Mouse (Mus musculus) limb, embryonic 11.5 days (tissue): ENCODE data around the gene Gphn. TPM values are rescaled to one million over a fixed set of nuclear protein-coding genes. Genes with fewer than 3 reads are reported as not detected.

Experiments
- ATAC-seq: fragments of 200-750 bp; cut with Nextera tagmentation; 2 replicates; pipeline ENCODE4 v1.8.0; 2017; ENCODE audit warnings: low read depth; ENCODE audit not compliant: insufficient number of reproducible peaks, low FRiP score, low TSS enrichment
- DNase-seq: peaks from one replicate; pipeline ENCODE4 v3.0.0-alpha.2; 2015; ENCODE audit warnings: low spot score
- H3K27ac ChIP-seq: fragments of 300-500 bp; sonication (generic); replicated peaks from 2 replicates; pipeline ENCODE4 v1.5.1; 2014; ENCODE audit warnings: low read depth, mild to moderate bottlenecking, low read length
- H3K27me3 ChIP-seq: fragments of 300-500 bp; sonication (generic); 2 replicates; pipeline ENCODE4 v1.6.1; 2014; ENCODE audit warnings: mild to moderate bottlenecking, low read length, mixed read lengths; ENCODE audit not compliant: control insufficient read depth, insufficient read depth
- H3K36me3 ChIP-seq: fragments of 300-500 bp; sonication (generic); 2 replicates; pipeline ENCODE4 v1.6.1; 2014; ENCODE audit warnings: mild to moderate bottlenecking, low read length, moderate library complexity, mixed read lengths; ENCODE audit not compliant: control insufficient read depth, insufficient read depth
- H3K4me1 ChIP-seq: fragments of 300-500 bp; sonication (generic); 2 replicates; pipeline ENCODE4 v1.6.1; 2014; ENCODE audit warnings: low read length, mixed read lengths; ENCODE audit not compliant: control insufficient read depth, insufficient read depth
- H3K4me2 ChIP-seq: fragments of 300-500 bp; sonication (generic); 2 replicates; pipeline ENCODE4 v1.6.1; 2014; ENCODE audit warnings: low read depth, mild to moderate bottlenecking, moderate library complexity; ENCODE audit not compliant: severe bottlenecking
- H3K4me3 ChIP-seq: fragments of 300-500 bp; sonication (generic); 2 replicates; pipeline ENCODE4 v1.5.1; 2014; ENCODE audit warnings: low read depth, low read length
- H3K9ac ChIP-seq: fragments of 300-500 bp; sonication (generic); 2 replicates; pipeline ENCODE4 v1.6.1; 2014; ENCODE audit warnings: mild to moderate bottlenecking, low read length
- H3K9me3 ChIP-seq: fragments of 300-500 bp; sonication (generic); 2 replicates; pipeline ENCODE4 v1.6.1; 2016; ENCODE audit warnings: low read length; ENCODE audit not compliant: control insufficient read depth
- WGBS: fragments of 180-500 bp; shearing (Covaris S2); extraction: QIAGEN DNeasy Blood & Tissue Kit; methylation state at CpG from one replicate; pipeline ENCODE4 v1.1.7; 2014; 5-methylcytosine and 5-hydroxymethylcytosine counted together
- polyA plus RNA-seq: library from polyadenylated mRNA; unstranded; fragments of >200 nt; fragmentation: Nextera tagmentation; extraction: Ambion mirVana; gene quantifications from 2 replicates; pipeline ENCODE4 v1.2.1, GENCODE M21; 2014

The Gphn gene
- polyA plus RNA-seq, 1 experiment from 2014 or later = 13.3 TPM

DNA sequence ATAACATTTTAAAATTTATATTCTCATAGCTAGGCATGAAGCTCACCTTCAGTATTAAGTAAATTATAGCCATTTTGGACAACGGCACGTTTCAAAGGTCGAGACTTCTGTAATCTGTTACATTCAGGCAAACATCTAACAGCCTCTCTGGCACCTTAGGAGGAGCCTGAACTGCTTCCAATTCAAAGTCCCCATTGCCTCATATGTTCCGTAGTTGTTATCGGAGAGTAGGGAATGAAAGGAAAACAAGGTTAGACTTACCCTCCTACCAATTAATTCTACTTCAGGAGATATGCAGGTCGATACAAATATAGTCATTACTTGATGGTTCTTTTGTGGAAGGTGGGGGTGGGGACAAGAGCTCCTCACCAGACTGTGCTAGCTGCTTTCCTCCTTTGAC, 10.7 kb upstream of the Gphn start:
- no peak overlapping the region for H3K27ac ChIP-seq
- no peak for ATAC-seq
- 78% methylated on average over 6 of the region's 6 CpGs for WGBS

GRCm38 (mm10) chr12:78219191-78219825, 6.9 kb upstream of the Gphn start:
- Histone ChIP-seq H3K4me1 (no peaks in the 10 kb centered on the region), H3K4me3 (no peak overlapping the region), H3K27ac (no peak overlapping the region), H3K9me3 (no peaks in the 10 kb centered on the region), H3K36me3 (no peaks in the 10 kb centered on the region), H3K4me2 (no peak overlapping the region), H3K27me3 (no peaks in the 10 kb centered on the region), H3K9ac (no peak overlapping the region)
- 81% methylated on average over 4 of the region's 4 CpGs for WGBS
- DNase-seq (no peak), ATAC-seq (no peak)

More for the DNA sequence above, 10.7 kb upstream of the Gphn start:
- Histone ChIP-seq H3K9me3 (no peaks in the 10 kb centered on the region), H3K9ac (no peak overlapping the region), H3K4me1 (no peaks in the 10 kb centered on the region), H3K4me3 (no peak overlapping the region), H3K27me3 (no peaks in the 10 kb centered on the region), H3K36me3 (no peaks in the 10 kb centered on the region), H3K4me2 (no peak overlapping the region)
- DNase-seq = no peak

GRCm38 (mm10) chr12:78226519-78226875, 318 bp downstream of the Gphn start:
- 0% methylated on average over 30 of the region's 48 CpGs for WGBS
- peak; percentile 85 for ATAC-seq

GRCm38 (mm10) chr12:78227021-78227932, 1.1 kb downstream of the Gphn start:
- no peak for ATAC-seq
- WGBS = under 1% methylated on average over 54 of the region's 57 CpGs

More at GRCm38 (mm10) chr12:78226519-78226875, 318 bp downstream of the Gphn start:
- H3K4me2 ChIP-seq = peak overlapping the region; percentile 74
- H3K4me1 ChIP-seq = no peaks in the 10 kb centered on the region
- no peaks in the 10 kb centered on the region for H3K27me3 ChIP-seq
- H3K27ac ChIP-seq = peak overlapping the region; percentile 95
- no peaks in the 10 kb centered on the region for H3K9me3 ChIP-seq
- peak overlapping the region; percentile 80 for H3K4me3 ChIP-seq
- H3K36me3 ChIP-seq = no peaks in the 10 kb centered on the region
- peak; percentile 91 for DNase-seq
- H3K9ac ChIP-seq = peak overlapping the region; percentile 81

DNA sequence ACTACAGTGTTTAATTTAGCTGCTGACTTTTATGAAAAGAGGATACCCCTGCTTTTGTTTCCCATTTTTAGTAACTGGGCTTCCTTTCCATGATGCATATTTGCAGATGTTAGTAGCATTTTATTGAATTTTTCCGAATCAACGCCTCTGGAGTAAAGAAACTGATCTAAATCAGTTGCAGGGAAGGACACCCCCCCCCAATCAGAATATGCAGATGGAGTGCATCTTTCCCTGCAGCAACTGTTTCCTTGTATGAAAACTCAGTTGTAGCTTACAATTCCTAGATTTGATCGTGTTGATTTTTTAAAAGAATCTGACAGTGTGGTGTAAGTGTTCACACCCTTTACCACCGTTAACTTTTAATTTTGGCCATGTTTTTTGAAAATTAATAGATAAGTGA, 2.0 kb downstream of the Gphn start:
- no peak for DNase-seq

More at GRCm38 (mm10) chr12:78227021-78227932, 1.1 kb downstream of the Gphn start:
- Histone ChIP-seq H3K36me3 (no peaks in the 10 kb centered on the region), H3K4me2 (peak overlapping the region; percentile 74), H3K9ac (peak overlapping the region; percentile 81), H3K4me1 (no peaks in the 10 kb centered on the region), H3K27ac (0 out of 2 replicates have a peak overlapping the region, but pooled peaks have one; percentile 95), H3K27me3 (no peaks in the 10 kb centered on the region), H3K9me3 (no peaks in the 10 kb centered on the region), H3K4me3 (peak overlapping the region; percentile 80)
- DNase-seq = peak; percentile 56

DNA sequence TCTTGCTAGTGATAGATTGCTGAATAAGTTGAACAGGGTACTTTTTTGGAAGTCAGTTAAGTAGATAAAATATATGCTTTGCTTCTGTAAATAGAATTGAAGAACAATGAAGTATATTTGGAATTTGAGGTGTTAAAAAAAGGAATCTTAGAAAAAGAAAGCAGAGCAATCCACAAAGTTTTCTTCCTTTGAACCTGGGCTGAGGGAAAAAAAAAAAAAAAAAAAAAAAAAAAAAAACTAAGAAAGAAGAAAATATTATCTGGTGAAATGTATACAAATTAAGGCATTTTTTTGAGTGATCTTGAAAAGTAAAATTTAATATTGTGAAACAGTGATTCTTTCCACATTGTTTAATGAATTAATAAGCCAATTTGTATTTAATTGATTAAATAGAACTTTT, 6.4 kb downstream of the Gphn start:
- H3K9ac ChIP-seq = no peak overlapping the region
- H3K4me2 ChIP-seq = no peak overlapping the region
- no peak for ATAC-seq
- H3K27me3 ChIP-seq = no peaks in the 10 kb centered on the region
- H3K36me3 ChIP-seq = no peaks in the 10 kb centered on the region
- no peaks in the 10 kb centered on the region for H3K9me3 ChIP-seq
- no peak overlapping the region for H3K27ac ChIP-seq
- no peaks in the 10 kb centered on the region for H3K4me1 ChIP-seq
- no peak for DNase-seq
- H3K4me3 ChIP-seq = no peak overlapping the region

More for the DNA sequence above, 2.0 kb downstream of the Gphn start:
- no peak overlapping the region for H3K4me3 ChIP-seq
- H3K27ac ChIP-seq = no peak overlapping the region
- WGBS = 40% methylated on average over 4 of the region's 4 CpGs
- no peaks in the 10 kb centered on the region for H3K9me3 ChIP-seq
- H3K36me3 ChIP-seq = no peaks in the 10 kb centered on the region
- H3K9ac ChIP-seq = no peak overlapping the region
- no peak overlapping the region for H3K4me2 ChIP-seq
- no peaks in the 10 kb centered on the region for H3K4me1 ChIP-seq
- no peaks in the 10 kb centered on the region for H3K27me3 ChIP-seq
- no peak for ATAC-seq

DNA sequence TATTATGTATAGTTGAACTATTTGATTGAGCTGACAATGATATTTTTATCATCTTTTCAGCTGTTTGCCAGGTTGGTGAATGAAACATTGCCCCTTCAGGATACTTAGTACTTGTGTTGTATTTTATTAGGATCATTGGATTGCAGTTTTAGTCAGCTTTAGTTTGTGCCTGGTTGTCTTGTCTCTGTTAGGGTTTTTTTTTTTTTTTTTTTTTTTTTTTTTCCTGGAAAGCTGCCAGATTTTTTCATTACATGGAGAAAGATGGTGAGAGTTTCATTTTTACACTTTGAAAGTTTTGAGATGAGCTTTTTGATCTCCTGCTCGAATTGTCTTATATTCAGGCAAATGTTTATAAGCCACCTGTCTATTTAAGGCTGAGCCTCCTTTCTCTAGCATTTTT, 22.2 kb downstream of the Gphn start:
- no peaks in the 10 kb centered on the region for H3K36me3 ChIP-seq
- no peaks in the 10 kb centered on the region for H3K9me3 ChIP-seq
- DNase-seq = no peak
- no peak overlapping the region for H3K4me2 ChIP-seq
- H3K9ac ChIP-seq = no peak overlapping the region
- H3K4me3 ChIP-seq = no peak overlapping the region
- 72% methylated on average over 1 of the region's 1 CpGs for WGBS
- H3K27me3 ChIP-seq = no peaks in the 10 kb centered on the region
- no peak for ATAC-seq
- H3K27ac ChIP-seq = no peak overlapping the region
- H3K4me1 ChIP-seq = no peaks in the 10 kb centered on the region

DNA sequence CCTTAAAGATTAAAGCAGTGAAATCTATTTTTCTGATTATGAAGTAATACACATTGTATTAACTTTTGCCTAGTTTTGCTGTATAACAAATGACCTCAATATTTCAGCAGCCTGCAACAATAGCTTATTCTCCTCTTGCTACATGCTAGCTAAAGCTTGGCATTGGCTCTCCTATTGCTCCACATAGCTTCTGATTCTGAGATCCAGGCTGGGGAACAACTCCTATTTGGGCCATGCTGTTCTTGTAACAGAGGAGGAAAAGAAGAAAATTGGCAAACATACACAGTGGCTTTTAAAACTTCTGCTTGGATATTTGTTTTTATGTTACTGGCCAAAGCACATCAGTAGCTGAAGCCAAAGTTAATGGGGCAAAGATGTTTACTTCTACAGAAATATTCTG, 23.0 kb downstream of the Gphn start:
- H3K9me3 ChIP-seq = no peaks in the 10 kb centered on the region
- no peaks in the 10 kb centered on the region for H3K36me3 ChIP-seq
- ATAC-seq (no peak), DNase-seq (no peak)
- no peaks in the 10 kb centered on the region for H3K27me3 ChIP-seq
- no peaks in the 10 kb centered on the region for H3K4me1 ChIP-seq
- H3K9ac ChIP-seq = no peak overlapping the region
- H3K4me2 ChIP-seq = no peak overlapping the region
- no peak overlapping the region for H3K4me3 ChIP-seq
- no peak overlapping the region for H3K27ac ChIP-seq
